Mouse (Mus musculus): ENCODE measurements at regions not wholly inside any gene's neighbourhood (a gene's known extent, or its start where the extent isn't known, plus 50 kb on each side); places are given as distances from the start of the nearest gene placed in this dataset.

DNA sequence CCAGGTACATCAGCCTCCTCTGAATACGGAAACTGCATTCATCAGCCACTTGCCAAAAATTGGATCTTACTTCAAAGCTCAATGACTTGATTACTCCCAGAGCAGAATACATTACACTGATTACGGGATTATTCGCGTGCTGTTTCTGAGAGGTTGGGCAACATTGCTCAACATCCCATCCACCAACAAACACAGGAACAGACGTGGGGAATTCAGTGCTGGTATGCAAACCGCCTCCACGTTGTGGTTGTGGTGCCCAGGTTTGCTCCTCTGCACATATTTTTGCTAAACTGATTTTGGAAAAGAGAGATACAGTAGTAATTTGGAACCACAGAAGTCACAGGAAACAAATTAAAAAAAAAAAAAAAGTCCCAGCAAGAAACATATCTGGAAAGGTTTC lies 266.9 kb downstream of the Dhx15 start:
- Histone ChIP-seq H3K27ac (replicated peaks; ENCODE audit: low read depth, low read length) (no peak overlapping the region), H3K36me3 (ENCODE audit: control insufficient read depth, insufficient read depth, low read length) (no peaks in the 10 kb centered on the region), H3K9ac (replicated peaks; ENCODE audit: low read length) (no peak overlapping the region), H3K4me2 (ENCODE audit: low read length) (no peak overlapping the region), H3K9me3 (ENCODE audit: control insufficient read depth, low read length) (no peaks in the 10 kb centered on the region), H3K27me3 (ENCODE audit: control insufficient read depth, insufficient read depth, low read length) (no peaks in the 10 kb centered on the region), H3K4me3 (replicated peaks; ENCODE audit: low read depth, low read length) (no peak overlapping the region), H3K4me1 (ENCODE audit: control insufficient read depth, insufficient read depth, low read length) (no peaks in the 10 kb centered on the region)
- DNase-seq (no peak), ATAC-seq (ENCODE audit: low FRiP score, low TSS enrichment) (no peak)
- 82% methylated on average over 7 of the region's 7 CpGs for WGBS

DNA sequence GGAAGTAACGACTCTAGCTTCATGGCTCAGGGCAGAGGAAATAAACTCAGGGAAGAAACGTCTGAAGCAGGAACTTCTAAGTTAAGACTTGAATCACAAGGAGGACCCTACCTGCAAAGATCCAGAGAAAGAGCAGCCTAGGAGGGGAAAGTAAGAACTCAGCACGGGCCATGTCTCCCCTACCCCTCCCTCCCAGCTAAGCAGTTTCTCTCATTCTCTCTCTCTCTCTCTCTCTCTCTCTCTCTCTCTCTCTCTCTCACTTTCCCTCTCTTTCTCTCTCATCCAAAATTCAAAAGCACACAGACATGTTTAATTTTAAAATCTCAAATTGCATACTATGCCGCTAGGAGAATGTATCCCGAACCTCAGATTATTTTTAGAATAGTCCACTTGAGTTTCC lies 267.3 kb downstream of the Dhx15 start:
- Histone ChIP-seq H3K4me2 (ENCODE audit: low read length) (no peak overlapping the region), H3K36me3 (ENCODE audit: control insufficient read depth, insufficient read depth, low read length) (no peaks in the 10 kb centered on the region), H3K4me1 (ENCODE audit: control insufficient read depth, insufficient read depth, low read length) (no peaks in the 10 kb centered on the region), H3K9ac (replicated peaks; ENCODE audit: low read length) (no peak overlapping the region), H3K9me3 (ENCODE audit: control insufficient read depth, low read length) (no peaks in the 10 kb centered on the region), H3K4me3 (replicated peaks; ENCODE audit: low read depth, low read length) (no peak overlapping the region), H3K27ac (replicated peaks; ENCODE audit: low read depth, low read length) (no peak overlapping the region), H3K27me3 (ENCODE audit: control insufficient read depth, insufficient read depth, low read length) (no peaks in the 10 kb centered on the region)
- DNase-seq (no peak), ATAC-seq (ENCODE audit: low FRiP score, low TSS enrichment) (no peak)
- WGBS, result 69% methylated on average over 5 of the region's 5 CpGs

DNA sequence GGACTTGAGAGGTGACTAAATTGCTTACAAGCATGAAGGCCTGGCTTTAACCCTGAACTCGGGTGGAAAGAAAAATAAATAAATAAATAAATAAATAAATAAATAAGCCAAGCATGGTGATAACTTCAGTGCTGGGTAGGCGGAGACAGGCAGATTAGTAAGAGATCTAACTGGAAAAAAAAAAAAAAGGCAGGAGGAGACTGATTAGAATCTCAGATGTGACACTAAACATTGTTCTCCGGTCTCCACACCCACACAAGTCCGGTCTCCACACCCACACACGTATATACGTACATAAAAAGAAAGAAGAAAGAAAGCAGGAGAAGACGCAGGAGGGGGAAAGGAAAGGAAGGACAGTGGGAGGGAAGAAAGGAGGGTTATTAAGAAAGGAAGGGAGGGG lies 267.8 kb downstream of the Dhx15 start:
- no peak for ATAC-seq (ENCODE audit: low FRiP score, low TSS enrichment)
- no peak for DNase-seq
- Histone ChIP-seq H3K4me1 (ENCODE audit: control insufficient read depth, insufficient read depth, low read length) (no peaks in the 10 kb centered on the region), H3K36me3 (ENCODE audit: control insufficient read depth, insufficient read depth, low read length) (no peaks in the 10 kb centered on the region), H3K4me3 (replicated peaks; ENCODE audit: low read depth, low read length) (no peak overlapping the region), H3K9me3 (ENCODE audit: control insufficient read depth, low read length) (no peaks in the 10 kb centered on the region), H3K9ac (replicated peaks; ENCODE audit: low read length) (no peak overlapping the region), H3K4me2 (ENCODE audit: low read length) (no peak overlapping the region), H3K27ac (replicated peaks; ENCODE audit: low read depth, low read length) (no peak overlapping the region), H3K27me3 (ENCODE audit: control insufficient read depth, insufficient read depth, low read length) (no peaks in the 10 kb centered on the region)
- 77% methylated on average over 7 of the region's 7 CpGs for WGBS

DNA sequence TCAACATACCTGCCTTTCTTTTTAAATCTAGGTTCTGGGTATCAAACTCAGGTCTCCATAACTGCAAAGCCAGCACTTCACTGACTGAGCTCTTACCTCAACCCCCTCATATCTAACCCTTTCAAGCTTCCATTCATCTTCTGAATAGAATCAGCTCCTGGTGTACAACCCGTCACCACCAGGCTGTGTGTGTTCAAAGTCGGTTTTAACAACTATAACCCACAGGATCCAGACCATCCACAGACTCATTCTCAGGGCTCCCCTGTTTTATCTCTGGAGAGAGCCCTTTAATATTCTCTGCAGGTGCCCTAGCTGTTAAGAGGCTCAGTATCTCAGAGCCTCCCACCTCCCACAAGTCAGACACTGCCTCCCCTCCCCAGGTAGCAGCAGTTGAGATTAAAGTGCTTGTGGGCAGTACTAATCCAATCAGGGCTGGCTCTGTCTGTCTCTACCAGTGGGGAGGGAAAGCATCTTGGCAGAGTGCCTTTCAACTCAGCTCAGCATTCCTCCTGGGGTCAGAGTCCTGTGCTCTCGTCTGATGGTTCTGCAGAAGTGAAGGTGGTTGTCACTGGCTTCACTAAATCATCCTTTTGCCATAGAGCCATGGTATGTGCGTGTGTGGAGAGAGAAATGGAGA lies 272.4 kb downstream of the Dhx15 start:
- no peaks in the 10 kb centered on the region for H3K4me1 ChIP-seq (ENCODE audit: control insufficient read depth, insufficient read depth, low read length)
- H3K4me2 ChIP-seq (ENCODE audit: low read length), result no peak overlapping the region
- H3K27me3 ChIP-seq (ENCODE audit: control insufficient read depth, insufficient read depth, low read length), result no peaks in the 10 kb centered on the region
- H3K36me3 ChIP-seq (ENCODE audit: control insufficient read depth, insufficient read depth, low read length), result no peaks in the 10 kb centered on the region
- no peaks in the 10 kb centered on the region for H3K9me3 ChIP-seq (ENCODE audit: control insufficient read depth, low read length)
- no peak overlapping the region for H3K27ac ChIP-seq (replicated peaks; ENCODE audit: low read depth, low read length)
- no peak overlapping the region for H3K4me3 ChIP-seq (replicated peaks; ENCODE audit: low read depth, low read length)
- no peak overlapping the region for H3K9ac ChIP-seq (replicated peaks; ENCODE audit: low read length)
- WGBS, result 16% methylated on average over 4 of the region's 4 CpGs
- peak; percentile 26 for DNase-seq
- no peak for ATAC-seq (ENCODE audit: low FRiP score, low TSS enrichment)

DNA sequence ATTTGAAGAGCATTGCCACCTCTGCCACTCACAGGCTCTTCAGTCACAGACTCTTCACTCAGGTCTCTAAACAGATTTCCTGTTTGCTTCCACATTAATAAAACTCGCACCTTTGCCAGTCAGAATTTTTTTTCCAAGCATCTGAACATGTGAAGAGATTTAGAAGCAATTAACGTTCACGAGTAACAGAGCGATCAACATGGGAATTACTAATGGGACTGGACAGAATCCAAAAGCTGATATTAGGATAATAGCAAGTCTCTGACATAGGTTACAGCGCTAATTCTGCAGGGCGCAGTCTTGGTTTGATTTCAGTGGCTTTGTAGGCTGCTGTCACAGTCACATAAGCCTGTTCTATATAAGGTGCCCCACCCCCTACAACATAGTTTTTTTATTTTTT lies 275.6 kb downstream of the Dhx15 start:
- ATAC-seq (ENCODE audit: low FRiP score, low TSS enrichment) (no peak), DNase-seq (no peak)
- no peak overlapping the region for H3K4me3 ChIP-seq (replicated peaks; ENCODE audit: low read depth, low read length)
- H3K27ac ChIP-seq (replicated peaks; ENCODE audit: low read depth, low read length), result no peak overlapping the region
- H3K9me3 ChIP-seq (ENCODE audit: control insufficient read depth, low read length), result no peaks in the 10 kb centered on the region
- 82% methylated on average over 6 of the region's 6 CpGs for WGBS
- H3K27me3 ChIP-seq (ENCODE audit: control insufficient read depth, insufficient read depth, low read length), result no peaks in the 10 kb centered on the region
- no peak overlapping the region for H3K4me2 ChIP-seq (ENCODE audit: low read length)
- no peaks in the 10 kb centered on the region for H3K4me1 ChIP-seq (ENCODE audit: control insufficient read depth, insufficient read depth, low read length)
- no peaks in the 10 kb centered on the region for H3K36me3 ChIP-seq (ENCODE audit: control insufficient read depth, insufficient read depth, low read length)
- no peak overlapping the region for H3K9ac ChIP-seq (replicated peaks; ENCODE audit: low read length)

DNA sequence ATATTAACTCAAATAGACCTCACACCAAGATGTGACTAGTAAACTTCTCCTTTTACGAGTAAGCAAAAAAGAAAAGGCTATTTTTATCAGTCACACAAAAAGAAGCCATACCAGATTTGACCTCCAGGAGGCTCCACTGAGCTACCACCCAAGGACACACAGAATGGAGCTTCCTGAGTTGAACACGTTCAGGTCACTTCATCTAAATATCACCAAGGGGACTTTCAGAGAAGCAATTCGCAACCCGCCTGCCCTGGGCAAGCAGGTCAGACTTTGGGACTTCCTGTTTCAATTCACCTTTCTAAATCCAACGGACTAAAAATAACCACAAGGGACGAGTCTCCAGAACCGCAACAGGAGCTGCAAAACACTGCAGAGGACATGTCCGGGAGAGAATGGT lies 281.5 kb downstream of the Dhx15 start:
- DNase-seq, result no peak
- 79% methylated on average over 8 of the region's 8 CpGs for WGBS
- Histone ChIP-seq H3K4me1 (ENCODE audit: control insufficient read depth, insufficient read depth, low read length) (no peaks in the 10 kb centered on the region), H3K27ac (replicated peaks; ENCODE audit: low read depth, low read length) (no peak overlapping the region), H3K4me2 (ENCODE audit: low read length) (no peak overlapping the region), H3K9me3 (ENCODE audit: control insufficient read depth, low read length) (no peaks in the 10 kb centered on the region), H3K27me3 (ENCODE audit: control insufficient read depth, insufficient read depth, low read length) (no peaks in the 10 kb centered on the region), H3K36me3 (ENCODE audit: control insufficient read depth, insufficient read depth, low read length) (no peaks in the 10 kb centered on the region), H3K4me3 (replicated peaks; ENCODE audit: low read depth, low read length) (no peak overlapping the region), H3K9ac (replicated peaks; ENCODE audit: low read length) (no peak overlapping the region)
- ATAC-seq (ENCODE audit: low FRiP score, low TSS enrichment), result no peak

DNA sequence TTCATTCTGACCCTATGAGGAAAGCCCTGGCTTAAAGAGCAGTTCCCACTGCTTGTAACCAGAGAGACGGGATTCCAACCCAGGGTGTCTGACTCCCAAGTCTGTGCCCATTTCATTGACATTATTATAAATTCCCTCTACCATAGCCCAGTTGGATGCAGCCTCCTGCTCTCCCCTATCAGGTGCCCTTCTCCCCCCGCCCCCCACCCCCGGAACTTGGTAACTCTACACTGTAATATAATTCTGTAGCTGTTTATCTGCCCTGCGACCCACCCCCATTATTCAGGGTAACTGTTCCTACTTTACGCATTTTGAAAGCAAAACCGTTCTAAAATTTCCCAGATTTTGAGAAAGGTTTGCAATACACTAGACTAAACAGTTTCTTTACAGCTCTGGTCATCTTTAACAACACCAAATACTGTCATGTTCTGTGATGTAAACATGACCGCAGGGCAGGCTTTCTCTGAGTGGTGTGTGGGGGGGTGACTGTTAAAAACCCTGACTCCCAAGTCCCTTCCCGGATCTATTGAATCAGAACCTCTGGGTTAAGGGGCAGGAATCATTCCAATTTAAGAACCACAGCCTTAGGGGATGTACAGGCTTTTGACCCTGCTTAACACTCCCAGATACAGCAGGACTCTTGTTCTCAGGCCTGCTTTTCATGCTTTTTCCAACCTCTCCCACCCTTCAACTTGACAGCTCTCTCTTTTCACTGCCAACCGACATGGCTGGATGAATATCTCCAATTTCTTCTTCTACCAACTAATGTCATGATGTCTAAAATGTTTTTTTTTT lies 283.8 kb downstream of the Dhx15 start:
- Histone ChIP-seq H3K27me3 (ENCODE audit: control insufficient read depth, insufficient read depth, low read length) (no peaks in the 10 kb centered on the region), H3K9me3 (ENCODE audit: control insufficient read depth, low read length) (no peaks in the 10 kb centered on the region), H3K9ac (replicated peaks; ENCODE audit: low read length) (no peak overlapping the region), H3K27ac (replicated peaks; ENCODE audit: low read depth, low read length) (no peak overlapping the region), H3K4me2 (ENCODE audit: low read length) (no peak overlapping the region), H3K4me1 (ENCODE audit: control insufficient read depth, insufficient read depth, low read length) (no peaks in the 10 kb centered on the region), H3K36me3 (ENCODE audit: control insufficient read depth, insufficient read depth, low read length) (no peaks in the 10 kb centered on the region), H3K4me3 (replicated peaks; ENCODE audit: low read depth, low read length) (no peak overlapping the region)
- WGBS, result 86% methylated on average over 9 of the region's 9 CpGs
- ATAC-seq (ENCODE audit: low FRiP score, low TSS enrichment), result no peak
- DNase-seq, result no peak

DNA sequence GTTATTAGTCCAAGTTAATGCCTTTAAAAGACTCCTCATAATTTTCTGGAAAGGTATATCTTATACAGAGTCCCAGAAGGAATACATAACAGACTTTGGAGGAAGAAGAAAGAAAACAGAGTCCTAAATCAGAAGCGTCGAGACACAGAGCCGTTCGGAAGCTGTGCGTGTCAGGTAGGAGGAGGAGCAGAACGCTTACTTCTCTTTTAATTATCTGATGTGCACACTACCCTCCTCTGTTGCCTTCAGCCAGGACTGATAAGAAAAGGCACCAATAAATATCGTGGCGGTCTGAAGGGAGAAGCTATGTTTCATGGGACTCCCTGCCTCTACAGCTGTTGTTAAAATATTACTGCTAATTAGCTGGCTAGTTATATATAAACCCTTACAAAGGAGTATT lies 296.2 kb downstream of the Dhx15 start:
- Histone ChIP-seq H3K4me1 (ENCODE audit: control insufficient read depth, insufficient read depth, low read length) (no peaks in the 10 kb centered on the region), H3K9ac (replicated peaks; ENCODE audit: low read length) (no peak overlapping the region), H3K27me3 (ENCODE audit: control insufficient read depth, insufficient read depth, low read length) (no peaks in the 10 kb centered on the region), H3K9me3 (ENCODE audit: control insufficient read depth, low read length) (no peaks in the 10 kb centered on the region), H3K27ac (replicated peaks; ENCODE audit: low read depth, low read length) (no peak overlapping the region), H3K4me3 (replicated peaks; ENCODE audit: low read depth, low read length) (no peak overlapping the region), H3K4me2 (ENCODE audit: low read length) (no peak overlapping the region), H3K36me3 (ENCODE audit: control insufficient read depth, insufficient read depth, low read length) (no peaks in the 10 kb centered on the region)
- 82% methylated on average over 8 of the region's 8 CpGs for WGBS
- ATAC-seq (ENCODE audit: low FRiP score, low TSS enrichment) (no peak), DNase-seq (no peak)

DNA sequence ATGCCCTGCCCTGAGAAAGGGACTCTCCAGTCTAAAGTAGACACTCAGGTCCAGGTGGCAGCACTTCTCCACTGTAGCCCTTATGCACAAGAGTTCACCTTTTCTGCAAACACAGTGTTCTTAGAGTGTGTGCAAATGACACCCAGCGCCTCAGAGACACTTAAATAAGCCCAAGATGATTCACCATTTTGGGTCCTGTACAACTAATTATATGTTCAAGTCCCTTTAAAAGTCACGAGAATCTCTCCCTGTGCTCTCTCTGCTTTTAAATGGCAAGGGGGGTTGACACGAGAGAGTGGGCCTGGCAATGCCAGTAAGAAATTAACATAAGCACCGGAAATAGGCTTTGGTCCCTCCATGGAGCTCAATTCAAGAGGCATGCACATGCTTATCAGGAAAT lies 299.0 kb downstream of the Dhx15 start:
- Histone ChIP-seq H3K9me3 (ENCODE audit: control insufficient read depth, low read length) (no peaks in the 10 kb centered on the region), H3K4me2 (ENCODE audit: low read length) (no peak overlapping the region), H3K4me3 (replicated peaks; ENCODE audit: low read depth, low read length) (no peak overlapping the region), H3K27ac (replicated peaks; ENCODE audit: low read depth, low read length) (no peak overlapping the region), H3K4me1 (ENCODE audit: control insufficient read depth, insufficient read depth, low read length) (0 out of 2 replicates have a peak, but pooled peaks cover 3% of the 10 kb centered on the region), H3K36me3 (ENCODE audit: control insufficient read depth, insufficient read depth, low read length) (no peaks in the 10 kb centered on the region), H3K9ac (replicated peaks; ENCODE audit: low read length) (no peak overlapping the region), H3K27me3 (ENCODE audit: control insufficient read depth, insufficient read depth, low read length) (no peaks in the 10 kb centered on the region)
- DNase-seq, result no peak
- ATAC-seq (ENCODE audit: low FRiP score, low TSS enrichment), result no peak
- 65% methylated on average over 4 of the region's 4 CpGs for WGBS
